Mouse (Mus musculus): ENCODE measurements at regions not wholly inside any gene's neighbourhood (a gene's known extent, or its start where the extent isn't known, plus 50 kb on each side); places are given as distances from the start of the nearest gene placed in this dataset.

DNA sequence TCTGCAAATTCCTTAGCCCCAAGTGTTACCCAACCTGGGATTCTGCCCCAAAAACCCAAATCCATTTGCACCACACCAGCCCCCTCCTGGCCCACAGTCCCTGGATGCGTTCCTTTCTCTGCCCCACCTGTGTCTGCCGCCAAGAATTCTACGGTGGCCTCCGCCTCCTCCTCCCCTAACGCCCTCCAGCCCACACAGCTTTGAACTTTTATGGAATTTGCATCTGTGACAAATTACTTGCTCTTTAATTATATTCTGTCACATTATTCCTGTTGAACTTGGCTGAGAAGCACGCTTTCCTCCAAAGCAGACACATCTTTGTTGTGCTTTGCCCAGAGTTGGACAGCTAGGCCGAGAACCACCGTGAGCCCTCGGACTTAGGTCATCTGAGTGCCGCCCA lies 131.8 kb upstream of the Cops8 start:
- no peak for DNase-seq

DNA sequence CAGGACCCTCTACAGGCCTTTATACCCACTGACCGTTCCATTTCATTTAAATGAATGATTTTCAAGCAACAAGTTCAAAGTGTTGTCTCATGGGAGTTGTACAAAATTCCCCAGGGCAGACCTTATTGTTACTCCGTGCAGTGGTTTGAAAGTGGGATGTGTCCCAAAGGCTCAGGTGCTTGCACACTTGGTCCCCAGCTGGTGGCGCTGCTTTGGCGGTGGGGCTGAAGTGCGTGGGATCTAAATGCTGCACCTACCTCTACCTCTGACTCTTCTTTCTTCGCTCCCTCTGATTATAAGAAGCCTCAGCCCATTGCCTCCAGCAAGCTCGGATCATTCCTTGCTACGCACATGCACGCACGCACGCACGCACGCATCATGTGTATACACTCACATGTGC lies 131.0 kb upstream of the Cops8 start:
- no peak for DNase-seq

DNA sequence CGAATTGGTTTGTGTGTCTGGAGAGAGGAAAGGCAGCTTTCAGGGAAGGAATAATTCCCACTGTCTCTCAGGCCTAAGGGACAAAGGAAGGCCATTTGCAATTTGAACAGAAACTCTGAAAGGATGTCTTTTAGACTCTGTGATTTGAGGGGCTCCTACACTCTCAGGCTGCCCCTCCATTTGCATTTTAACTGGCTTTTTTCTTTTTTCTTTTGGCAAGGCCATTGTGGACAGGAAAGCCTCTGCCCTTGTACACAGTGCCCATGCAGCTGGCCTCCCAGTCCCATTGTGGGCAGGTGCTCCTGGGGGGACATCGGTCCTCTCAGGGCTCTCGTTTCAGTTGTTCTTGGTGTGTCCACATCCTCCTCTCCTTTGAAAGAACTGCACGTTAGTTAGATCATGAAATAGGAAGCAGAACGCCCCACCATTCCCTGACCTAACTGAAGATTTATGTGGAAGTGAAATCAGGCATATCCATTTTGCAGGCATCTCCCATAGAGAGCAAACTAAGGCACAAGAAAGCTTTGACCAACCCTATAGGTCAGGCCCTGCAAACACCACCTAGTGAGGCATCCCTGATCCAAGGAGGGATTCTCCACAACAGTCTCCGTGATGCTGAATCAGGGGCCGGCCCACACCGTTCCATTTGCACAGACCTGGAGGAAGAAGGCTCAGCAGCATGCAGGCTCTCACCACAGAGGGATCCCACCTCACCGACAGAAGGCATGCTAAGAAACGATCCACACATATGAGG lies 127.5 kb upstream of the Cops8 start:
- DNase-seq, result no peak

DNA sequence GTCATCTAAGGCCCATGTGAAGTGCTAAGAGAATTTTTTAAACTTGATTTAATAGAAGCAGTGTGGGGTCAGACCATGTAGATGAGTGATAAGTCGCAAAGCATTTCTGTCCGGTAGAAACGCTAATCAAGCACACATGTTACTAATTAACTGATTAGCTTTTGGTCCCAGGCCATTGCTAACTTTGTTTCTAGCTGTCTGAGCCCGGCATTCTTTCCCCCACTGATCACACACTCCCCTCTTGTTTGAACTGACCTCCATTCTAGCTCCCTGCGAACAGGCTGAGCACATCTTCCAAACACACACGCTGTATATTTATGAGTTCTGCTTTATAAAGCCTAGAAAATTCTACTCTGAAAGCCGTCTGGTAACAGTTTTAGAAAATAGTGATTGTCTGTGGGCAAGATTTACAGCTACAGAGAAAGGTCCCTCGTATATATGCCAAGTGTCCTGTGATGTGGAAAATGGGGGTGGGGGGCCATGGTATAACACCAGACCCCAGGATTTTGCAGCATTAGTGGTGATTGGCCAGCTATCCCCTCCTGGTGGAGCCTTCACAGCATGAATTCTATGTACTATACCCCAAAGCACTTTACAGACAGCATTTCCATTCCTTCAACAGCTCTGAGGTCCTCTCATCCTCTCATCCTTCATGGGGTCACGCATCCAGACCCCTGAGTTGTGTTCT lies 126.1 kb upstream of the Cops8 start:
- DNase-seq, result peak; percentile 16

DNA sequence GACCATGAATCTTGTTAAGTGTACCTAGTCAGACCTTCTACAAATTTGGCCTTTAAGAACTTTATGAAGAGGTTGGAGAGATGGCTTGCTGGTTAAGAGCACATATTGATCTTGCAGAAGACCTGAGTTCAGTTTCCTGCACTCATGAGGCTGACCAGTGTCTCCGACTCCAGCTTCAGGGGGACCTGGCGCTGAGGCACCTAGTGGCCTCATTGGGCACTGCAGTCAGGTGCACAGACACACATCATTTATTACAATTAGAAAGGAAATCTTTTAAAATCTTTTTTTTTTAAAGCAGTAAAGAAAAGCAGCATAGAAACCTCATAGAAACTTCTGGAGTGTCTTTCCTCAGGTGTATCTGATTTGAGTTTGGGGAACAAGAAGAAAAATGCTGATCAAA lies 123.9 kb upstream of the Cops8 start:
- DNase-seq, result no peak

DNA sequence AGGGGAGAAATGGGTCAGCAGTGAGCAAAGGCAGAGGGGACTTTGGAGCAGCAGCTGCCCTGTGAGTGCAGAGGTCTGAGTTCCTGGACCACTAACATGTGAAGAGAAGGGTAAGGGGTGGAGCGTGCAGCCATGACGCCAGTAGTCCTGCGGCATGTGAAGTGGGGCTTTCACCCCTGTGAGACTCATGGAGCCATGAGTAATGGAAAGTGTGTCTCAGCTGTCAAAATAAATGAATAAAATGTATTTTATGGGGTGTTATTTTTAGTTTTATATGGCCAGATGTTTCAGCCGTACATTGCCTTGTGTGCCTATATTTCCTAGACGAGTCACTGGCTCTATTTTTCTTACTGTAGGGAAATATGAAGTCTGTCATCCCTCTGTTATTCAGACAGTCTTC lies 121.5 kb upstream of the Cops8 start:
- DNase-seq, result no peak

DNA sequence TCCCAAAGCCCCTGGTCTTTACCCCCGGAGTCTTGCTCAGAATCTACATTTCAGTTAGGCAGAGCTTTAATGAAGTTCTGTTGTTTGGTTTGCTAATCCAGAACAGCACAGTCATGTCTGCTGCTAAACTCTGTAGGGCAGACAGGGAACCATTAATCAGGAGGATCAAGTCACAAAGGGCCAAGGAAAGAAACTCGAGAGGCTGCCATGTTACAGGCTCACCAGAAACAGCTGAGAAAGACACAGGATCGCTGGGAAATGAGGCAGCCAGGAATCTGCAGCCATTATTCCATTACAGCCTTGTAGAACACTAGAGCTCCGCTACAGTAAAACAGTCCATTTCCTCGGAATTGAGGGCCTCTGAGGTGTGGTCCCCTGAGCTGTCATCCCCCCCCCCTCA lies 121.1 kb upstream of the Cops8 start:
- no peak for DNase-seq

DNA sequence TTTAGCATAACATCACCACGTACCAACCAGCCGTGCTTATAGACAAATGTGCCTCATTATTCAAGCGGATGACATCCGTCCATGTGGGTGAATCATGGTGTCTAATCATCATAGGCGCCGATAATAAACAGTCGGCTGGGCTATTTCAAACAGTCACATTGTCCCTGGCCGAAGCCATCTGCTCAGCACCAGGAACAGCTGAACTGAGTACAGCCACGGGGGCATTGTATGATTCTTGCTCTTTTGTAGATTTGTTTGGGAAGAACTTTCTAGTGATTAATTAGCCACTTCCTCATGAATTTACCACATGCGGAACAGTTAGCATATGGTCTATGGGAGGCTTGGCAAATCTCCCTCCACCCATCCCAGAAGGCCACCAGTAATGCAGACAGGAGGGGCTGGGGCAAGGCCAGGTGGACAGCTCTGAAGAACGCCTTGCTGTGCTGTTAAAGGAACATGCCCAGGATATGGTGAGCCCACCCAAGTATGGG lies 116.4 kb upstream of the Cops8 start:
- DNase-seq, result no peak

DNA sequence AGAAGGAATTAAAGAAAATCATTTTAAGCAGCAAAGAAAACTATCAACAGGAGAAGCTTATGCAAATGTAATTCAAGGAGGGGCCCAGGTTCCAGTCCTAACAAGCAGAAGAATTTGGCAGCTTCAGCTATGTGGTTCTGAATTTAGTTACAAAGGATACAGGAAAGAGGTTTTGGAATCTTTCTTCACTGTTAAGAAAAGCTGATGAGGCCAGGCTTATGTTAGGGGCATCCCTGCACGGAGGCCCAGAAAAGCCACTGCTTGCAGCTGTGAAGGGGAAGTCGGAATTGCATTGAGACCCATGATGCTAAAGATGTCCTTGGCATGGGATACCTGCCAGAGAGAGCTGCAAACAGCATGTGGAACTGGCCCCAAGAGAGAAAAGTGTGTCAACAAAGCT lies 114.9 kb upstream of the Cops8 start:
- DNase-seq, result no peak

DNA sequence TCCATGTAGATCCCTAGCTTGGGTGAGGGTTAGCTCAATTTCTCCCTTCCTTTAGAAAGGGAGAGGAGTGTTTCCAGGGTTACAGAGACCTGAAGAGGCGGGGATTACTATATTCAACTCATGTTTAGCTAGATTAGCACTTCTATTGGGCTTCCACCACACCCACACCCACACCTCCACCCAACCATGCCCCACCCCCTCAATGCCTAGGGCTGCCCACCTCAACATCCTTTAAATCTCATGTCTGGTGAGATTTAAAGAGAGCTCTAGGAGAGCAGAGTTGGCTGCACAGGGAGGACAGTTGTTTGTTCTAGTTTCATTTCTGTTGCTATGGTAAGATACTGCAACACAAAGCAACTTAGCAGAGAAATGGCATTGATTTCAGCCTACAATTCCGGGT lies 113.8 kb upstream of the Cops8 start:
- no peak for DNase-seq

DNA sequence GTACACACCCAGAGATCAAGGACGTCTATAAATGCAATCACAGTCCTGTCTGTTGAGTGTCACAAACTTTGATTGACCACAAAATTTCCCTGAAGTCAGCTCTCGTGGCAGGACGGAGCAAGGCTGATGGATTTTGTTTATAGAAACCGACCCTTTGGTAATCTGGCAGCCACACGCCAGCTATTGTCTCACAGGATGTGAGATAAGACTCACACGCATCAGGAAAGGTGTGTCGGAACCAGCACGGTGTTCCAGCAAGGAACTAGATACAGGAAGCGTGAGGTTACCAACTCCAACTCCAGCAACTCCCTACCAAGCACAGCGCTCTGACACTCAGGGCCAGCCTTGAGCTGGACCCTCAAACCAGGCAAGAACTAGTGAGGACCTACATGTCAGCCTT lies 112.4 kb upstream of the Cops8 start:
- DNase-seq, result no peak

DNA sequence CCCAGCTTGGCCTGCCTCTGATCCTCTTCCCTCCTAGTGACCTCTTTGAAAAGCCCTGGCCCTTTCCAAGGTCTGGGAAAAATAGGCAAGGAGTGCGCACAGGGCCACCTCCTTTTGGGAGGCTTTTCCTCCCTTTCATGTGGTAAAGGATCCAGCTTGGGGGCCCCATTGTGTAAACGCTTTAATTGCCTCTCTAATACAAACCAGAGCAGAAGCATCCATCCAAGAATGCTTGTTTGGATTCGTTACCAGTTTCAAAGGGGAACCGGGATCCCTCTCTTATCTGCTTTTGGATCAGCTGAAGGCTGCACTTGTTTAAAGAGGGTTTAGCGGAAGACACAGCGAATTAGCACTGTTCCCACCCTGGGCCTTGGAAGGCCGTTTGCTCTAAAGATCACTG lies 109.3 kb upstream of the Cops8 start:
- DNase-seq, result no peak

DNA sequence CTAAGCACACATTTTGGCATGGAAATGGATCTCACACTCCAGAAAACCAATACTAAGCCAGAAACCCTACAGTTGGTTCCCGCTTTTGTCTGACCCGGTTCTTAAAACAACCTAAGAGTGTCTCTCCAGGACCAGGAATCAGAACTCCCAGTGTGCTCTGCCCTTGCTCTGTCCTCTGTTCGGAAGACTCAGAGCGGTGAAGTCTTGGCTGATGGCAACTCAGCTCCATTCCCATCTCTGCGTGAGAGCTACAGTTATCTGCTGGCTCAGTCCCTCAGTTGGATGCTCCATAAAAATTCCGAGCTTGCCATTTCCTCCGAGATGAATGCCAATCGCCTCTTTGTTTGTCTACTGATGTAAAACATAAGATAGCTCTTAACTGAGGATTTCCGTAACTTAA lies 107.6 kb upstream of the Cops8 start:
- DNase-seq, result no peak

DNA sequence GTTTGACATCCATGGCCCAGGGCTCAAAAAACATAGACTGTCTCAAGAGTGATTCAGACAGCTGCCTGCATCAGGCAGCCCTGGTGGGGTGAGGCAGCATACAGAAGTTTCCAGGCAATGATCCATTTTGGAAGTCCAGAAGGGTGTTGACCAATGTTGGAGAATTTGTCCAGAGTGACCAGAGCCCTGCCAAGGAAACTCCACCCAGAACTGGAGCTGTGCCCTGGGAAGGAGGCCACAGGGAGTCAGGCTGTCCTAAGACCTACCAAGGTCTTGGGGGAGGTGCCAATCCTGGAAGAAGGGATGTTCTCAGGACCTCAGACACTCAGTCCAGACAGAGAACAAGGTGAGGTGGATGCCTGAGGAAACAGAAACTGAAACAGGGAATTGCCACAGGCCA lies 105.2 kb upstream of the Cops8 start:
- peak; percentile 16 for DNase-seq

DNA sequence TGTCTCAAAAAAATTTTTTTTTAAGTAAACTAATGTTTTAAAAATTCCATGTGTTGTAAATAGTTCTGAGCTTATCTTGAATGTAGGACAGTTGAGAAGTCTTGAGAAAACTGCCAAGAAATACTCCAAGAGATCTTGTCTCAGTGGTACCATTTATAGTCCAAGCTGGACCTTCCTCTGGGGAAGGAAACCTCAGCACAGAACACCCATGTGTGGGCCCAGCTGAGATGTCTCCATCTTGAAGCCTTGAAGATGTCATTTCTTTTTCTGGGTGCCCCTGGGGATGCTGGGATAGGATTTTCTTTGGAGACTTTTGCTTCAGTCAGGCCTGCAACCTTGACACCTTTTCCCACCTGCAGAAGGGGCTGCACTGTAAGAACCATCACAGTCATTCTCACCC lies 101.4 kb upstream of the Cops8 start:
- no peak for DNase-seq

DNA sequence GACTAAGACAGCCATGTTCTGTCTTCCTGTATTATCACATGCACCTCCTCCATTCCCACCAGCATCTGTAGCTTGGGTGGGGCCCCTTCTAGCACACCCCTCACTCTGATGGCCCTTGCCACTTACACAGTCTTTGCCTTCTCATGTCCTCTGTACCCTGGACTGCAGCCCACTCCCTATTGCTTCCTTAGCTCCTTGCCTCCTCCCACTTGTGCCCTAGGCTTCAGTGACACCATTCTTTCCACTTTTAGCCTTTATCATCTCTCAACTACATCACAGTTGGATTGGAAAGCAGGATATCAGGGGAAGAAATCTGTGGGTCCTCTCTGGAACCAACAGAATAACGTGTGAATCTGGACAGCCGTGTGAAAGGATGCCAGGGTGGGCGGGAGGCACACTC lies 100.4 kb upstream of the Cops8 start:
- DNase-seq, result no peak

DNA sequence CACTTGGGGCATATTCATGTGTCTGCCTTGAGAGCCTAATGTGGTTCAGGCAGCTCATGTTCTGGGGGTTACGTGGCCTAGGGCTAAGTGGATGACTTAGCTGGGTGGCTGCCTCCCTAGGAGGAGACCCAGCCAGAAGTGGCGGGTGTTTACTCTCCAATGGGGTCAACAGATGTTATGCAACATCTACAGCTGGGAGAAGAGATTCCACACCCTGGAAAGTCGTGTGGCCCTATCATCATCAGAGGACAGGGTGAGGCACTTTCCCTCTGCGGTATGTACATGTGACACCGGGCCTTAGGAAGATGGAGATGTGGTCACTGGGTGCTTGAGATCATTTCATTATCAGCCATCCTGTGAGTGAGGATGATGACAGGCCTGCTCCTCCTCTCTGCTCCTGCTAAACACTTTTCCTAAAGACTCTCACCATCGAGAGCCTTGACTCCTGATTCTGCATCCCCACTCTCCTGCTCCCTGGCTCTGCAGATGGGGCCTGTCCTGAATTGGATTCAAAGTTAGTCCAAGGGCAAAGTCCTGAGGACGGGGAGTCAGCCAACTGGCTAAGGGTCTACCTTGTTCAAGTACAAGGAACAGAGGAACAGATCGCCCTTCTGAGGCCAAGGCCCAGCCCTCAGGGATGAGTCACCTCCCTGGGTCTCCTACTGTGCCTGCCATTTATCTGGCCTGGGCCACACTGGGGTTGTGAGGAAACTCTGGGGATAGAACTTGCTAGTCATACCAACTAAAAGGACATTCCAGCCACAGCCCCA lies 99.8 kb upstream of the Cops8 start:
- no peak for DNase-seq

DNA sequence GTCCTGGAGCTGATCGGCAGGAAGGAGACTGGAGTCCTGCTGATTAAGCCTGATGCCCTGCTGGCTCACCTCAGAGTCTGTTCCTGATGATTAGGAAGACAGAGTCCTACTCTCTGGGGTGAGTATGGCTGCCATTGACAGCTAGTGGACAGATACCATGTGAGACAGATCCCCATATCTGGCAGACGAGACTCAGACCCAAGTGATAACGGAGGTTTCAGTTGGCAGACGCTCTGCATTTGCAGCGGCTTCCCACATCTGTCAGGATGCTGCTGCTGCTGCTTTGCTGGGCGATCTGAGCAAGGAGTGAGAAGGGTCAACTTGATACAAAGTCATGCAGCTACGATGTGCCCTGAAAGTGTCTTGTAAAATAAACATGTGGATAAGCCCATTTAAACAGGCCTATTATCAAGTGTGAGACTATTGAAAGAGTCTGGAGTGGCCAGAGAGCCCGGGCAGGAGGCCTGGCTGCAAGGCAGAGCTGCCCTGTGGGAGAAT lies 98.1 kb upstream of the Cops8 start:
- no peak for DNase-seq

DNA sequence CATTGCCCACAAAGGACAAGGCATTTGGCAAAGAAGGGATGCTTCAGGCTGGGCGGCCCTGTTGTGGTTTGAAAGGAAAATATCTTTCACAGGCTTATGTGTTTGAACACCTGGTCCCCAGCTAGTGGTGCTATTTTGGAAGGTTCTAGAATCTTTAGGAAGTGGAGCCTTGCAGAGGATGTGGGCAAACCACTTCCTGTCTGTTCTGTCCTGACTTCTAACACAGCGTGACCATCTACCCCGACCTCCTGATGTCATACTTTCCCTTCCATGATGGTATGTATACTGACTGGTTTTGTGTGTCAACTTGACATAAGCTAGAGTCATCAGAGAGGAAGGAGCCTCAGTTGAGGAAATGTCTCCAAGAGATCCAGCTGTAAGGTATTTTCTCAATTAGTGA lies 97.2 kb upstream of the Cops8 start:
- DNase-seq, result no peak

DNA sequence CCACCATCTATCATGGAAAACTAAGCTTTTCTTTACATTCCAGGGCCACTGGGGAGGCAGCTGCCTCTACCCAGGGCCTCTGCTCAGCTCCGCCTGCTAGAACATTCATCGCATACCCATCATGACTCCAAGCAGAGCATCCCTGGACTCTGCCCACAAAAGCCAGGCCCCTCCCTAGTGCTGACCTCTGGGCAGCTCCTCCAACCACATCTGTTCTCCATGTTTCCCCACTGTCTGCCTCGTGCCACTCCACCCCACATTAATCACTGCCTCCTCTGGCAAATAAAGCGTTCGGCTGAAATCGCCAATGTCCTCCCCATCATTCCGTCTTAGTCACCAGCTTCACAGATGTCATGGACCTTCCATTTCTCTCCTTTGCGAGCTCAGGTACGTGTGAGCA lies 96.2 kb upstream of the Cops8 start:
- no peak for DNase-seq

DNA sequence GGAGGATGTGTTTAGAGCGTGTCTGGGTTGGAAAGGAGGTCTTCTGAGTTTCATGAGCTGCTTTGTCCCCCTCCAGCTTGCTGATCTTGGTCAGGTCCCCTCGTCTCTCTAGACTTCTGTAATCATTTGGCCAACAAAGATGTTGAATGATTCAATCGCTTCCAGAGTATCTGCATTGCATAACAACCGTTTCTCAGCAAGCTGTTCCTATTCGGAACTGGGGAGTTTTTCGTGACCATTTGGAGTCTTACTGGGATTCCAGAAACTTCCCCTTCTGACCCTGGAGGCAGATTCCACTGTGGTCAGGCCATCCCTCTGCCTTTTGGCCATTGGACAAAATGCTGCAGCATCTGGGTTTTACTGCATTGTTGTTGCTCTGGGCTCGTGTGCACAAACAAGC lies 93.4 kb upstream of the Cops8 start:
- no peak for DNase-seq

DNA sequence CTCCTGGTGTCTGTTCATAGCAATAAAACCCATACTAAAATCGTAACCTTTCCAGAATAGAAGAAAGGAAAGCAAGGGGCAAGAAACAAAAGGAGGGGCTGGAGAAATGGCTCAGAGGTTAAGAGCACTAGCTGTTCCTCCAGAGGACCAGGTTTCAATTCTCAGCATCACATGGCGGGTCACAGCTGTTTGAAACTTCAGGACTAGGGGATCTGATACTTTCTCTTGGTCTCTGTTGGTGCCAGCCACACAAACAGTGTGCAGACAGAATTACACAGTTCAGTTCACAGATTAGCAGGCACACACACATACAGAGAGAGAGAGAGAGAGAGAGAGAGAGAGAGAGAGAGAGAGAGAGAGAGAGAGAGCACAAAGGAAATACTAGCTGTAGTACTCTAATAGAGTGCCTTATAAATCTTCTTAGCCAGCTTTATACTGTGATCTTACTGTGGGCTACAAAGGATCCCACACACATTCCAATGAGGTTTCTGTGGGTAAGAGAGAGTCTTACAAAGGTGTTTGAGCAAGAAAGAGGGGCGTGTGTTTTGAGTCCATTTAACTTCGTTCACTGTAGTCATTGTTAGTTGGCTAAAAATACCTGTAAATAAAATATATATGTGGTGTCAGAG lies 89.2 kb upstream of the Cops8 start:
- DNase-seq, result no peak

DNA sequence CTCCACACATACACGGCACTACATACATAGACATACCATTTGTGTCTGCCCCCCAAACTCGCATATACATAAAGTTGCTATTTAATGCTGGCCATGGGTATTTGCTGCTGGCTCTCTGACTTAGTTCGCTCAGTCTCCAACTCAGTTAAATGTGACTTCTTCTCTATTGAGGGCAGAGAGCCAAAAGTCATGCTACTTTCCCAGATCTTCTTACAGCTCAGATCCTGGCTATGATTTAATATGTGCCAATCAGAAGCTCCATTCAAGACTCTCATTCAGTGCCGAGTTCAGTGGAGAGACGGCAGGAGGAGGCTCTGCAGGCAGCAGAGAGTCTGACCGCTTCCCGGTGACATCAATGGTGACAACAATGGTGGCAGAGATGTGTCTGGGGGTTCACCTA lies 88.6 kb upstream of the Cops8 start:
- no peak for DNase-seq
